Mouse (Mus musculus): ENCODE measurements around the gene Cobll1.

DNA sequence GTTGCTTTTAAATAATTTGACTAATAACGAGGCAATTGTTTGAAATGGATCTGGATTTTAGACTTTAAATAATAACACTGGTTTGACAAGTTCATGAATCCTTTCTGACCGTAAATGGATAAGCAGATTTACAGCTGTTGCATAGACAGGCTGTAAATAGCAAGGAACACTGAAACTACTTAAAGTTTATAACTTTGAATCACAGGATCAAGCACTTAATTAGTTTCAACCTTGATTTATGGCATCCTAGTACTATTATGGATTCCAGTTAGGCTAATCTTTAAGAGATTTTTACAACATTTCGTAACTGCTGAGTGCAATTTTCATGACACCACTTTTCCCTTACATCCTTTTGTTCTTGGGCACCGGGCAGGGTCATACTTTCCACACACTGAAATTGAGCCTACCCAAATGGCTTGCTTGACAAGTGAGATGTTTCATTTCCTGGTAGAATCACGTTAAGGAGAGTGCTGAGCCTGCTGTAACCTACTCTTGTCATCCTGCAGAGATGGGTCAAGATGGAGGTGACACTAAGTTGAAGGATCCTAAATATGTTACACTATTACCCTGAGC, 1.1 kb upstream of the Cobll1 start:
- TF ChIP-seq CHD2 (IDR thresholded peaks at IDR 0.05; ENCODE audit: low read depth, low read length) (no peak), HCFC1 (IDR thresholded peaks at IDR 0.05; ENCODE audit: borderline replicate concordance, insufficient read depth, low read length) (no peak), ZNF384 (IDR thresholded peaks at IDR 0.05; ENCODE audit: low read depth, low read length) (no peak), ZC3H11A (IDR thresholded peaks at IDR 0.05; ENCODE audit: borderline replicate concordance, low read depth, low read length) (no peak), MAFK (IDR thresholded peaks at IDR 0.05; ENCODE audit: insufficient read depth, low read depth, low read length) (no peak)

Data from ES-E14 (cell line).